Mouse (Mus musculus) kidney, postnatal 10 days (tissue): Measurements from ENCODE around the gene Bcl11b.

Experiments used
- DNase-seq: peaks from one replicate; pipeline ENCODE4 v3.0.0; 2021; ENCODE audit warnings: mixed read lengths

Gene Bcl11b

GRCm38 (mm10) chr12:107969841-107970371 is 33.5 kb downstream of the Bcl11b start:
- no peak for DNase-seq

- DNase-seq: no peak
These were observed 34.3 kb downstream of the Bcl11b start for GRCm38 (mm10) chr12:107969126-107969525.

- DNase-seq: no peak
These were observed 35.1 kb downstream of the Bcl11b start for GRCm38 (mm10) chr12:107968331-107968730.

- DNase-seq: no peak
These were observed 36.4 kb downstream of the Bcl11b start for GRCm38 (mm10) chr12:107967026-107967425.

- no peak for DNase-seq
These were observed 38.3 kb downstream of the Bcl11b start for GRCm38 (mm10) chr12:107965103-107965502.

- DNase-seq: no peak
These were observed 38.9 kb downstream of the Bcl11b start for GRCm38 (mm10) chr12:107964396-107965085.

- DNase-seq: no peak
These were observed 40.5 kb downstream of the Bcl11b start for GRCm38 (mm10) chr12:107962852-107963251.

DNA sequence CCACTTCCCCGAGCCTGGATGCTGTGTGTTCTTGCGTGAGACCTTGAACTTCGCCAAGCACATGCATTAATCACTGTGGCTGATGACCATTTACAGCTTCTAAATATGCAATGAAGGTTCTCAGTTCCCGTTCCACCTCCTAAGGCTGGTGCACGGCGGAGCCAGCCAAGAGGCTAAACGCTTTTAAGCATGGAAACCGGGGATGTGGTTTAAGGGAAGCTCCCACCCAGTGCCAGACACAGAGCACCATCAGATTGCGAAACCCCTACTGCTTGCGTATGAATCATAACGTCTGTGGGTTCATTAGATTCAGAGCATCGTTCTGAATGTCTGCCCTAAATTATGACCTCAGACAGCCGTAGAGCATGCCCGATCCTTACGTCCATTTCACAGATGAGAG is 41.6 kb downstream of the Bcl11b start:
- DNase-seq: no peak

DNA sequence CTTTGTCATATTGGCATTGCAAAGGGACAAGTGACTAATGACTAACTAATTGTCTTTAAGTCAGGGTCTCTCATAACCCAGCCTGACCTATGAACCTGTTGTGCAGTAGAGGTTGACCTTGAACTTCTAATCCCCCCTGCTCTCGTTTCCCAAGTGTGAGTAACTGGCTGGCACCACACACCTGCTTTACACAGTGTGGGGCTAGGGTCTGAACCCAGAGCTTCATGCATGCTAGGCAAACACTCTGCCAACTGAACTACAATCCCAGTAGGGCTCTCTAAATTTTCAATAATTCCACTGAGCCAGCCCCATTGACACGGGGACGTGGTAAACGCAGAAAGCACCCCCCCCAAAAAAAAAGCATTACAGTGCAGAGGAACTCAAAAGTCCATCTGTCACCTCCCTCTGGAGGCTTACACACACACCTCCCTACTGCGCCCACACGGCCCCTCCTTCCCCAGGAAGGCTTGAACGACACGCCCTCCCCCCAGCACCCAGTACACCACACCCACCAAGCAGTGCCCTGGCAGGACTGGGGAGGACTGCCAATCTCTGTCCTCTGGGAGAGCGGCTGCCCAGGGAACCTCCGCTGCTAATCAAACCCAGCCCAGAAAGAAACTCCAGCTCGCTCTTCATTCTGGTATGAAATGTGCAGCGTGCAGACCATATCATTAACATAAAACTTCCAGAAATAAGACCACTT is 42.5 kb downstream of the Bcl11b start:
- peak; percentile 72 for DNase-seq

DNA sequence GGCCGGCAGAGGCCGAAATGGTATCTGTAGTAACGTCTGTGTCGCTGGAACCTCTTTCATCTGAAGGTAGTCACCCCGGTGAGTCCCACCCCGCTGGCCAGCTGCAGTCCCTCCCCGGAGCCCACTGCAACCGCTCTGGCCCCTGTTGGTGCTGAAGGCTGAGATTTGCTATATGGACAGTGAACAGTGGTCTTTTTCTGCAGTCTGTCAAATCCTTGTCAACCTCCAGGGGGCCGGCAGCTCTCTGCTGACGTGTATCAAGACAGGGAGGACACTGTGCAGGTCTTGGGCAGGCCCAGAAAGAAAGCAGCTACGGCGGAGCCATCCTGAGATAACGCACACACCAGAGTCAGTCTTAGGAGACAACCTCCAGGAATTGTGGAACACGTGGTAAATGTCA is 43.0 kb downstream of the Bcl11b start:
- DNase-seq: no peak

- no peak for DNase-seq
These were observed 43.5 kb downstream of the Bcl11b start for GRCm38 (mm10) chr12:107959872-107960271.

- no peak for DNase-seq
These were observed 50.2 kb downstream of the Bcl11b start for GRCm38 (mm10) chr12:107953044-107953684.

GRCm38 (mm10) chr12:107952318-107952724 is 51.1 kb downstream of the Bcl11b start:
- peak; percentile 60 for DNase-seq

DNA sequence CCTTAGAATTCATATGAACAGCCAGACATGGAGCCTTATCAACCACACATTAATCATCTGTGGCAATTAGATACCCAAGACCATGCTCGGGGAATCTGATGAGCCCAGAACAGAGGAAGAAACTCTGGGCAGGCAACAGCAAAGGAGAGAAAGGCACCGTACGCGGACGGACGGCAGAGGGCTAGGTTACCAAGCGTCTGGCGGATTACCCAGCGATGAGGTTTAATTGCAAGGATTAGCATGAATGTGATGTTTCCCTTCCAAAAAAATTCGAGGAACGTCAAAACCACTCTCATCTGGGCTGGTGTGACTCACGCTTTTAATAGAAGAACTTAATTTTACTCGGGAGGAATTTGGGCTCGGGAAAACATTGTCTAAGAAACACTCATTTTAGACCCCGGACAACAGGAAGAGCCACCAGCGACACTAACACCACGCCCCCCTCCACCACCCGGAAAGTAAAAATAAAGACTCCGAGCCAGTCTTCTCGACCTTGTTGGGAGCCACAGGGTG is 52.7 kb downstream of the Bcl11b start:
- no peak for DNase-seq

GRCm38 (mm10) chr12:107949416-107949815 is 54.0 kb downstream of the Bcl11b start:
- DNase-seq: no peak

GRCm38 (mm10) chr12:107942100-107942499 is 61.3 kb downstream of the Bcl11b start:
- DNase-seq: no peak

DNA sequence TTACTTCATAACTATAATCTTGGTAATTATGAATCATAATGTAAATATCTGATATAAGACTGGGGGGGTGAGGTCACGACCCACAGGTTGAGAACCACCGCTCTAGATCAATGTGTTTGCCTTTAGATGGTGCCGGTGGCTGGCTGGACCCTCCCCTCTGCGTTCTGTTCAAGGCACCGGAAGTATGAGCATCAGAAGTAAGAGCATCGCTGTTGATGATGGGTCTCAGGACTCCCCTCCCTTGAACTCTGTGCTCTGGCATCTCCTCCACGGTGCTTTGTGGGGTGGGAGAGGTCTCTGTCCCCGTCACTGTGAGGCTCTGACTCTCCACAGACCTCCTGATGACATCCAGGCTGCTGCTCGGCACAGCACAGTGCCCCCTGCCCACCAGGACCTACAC is 62.6 kb downstream of the Bcl11b start:
- DNase-seq: no peak

DNA sequence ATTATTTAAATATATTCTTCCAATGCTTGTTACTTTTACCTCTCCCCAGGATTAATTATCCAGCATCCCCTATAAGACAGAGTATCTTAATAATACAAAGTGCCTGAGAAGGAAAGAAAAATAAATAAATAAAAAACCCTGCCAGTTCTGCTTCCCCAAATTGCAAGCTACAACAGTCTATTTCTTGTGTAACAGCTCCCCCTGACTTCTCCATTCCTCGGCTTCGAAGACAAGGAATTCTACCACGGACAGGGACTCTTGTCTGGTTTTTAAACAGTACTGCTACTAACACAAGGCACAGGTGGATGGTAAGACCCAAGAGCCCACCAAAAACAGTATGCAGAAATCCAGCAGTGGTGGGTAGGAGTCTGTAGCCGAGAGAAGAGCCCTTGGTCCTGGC is 64.2 kb downstream of the Bcl11b start:
- no peak for DNase-seq

- DNase-seq: no peak
These were observed 66.4 kb downstream of the Bcl11b start for GRCm38 (mm10) chr12:107936972-107937371.

GRCm38 (mm10) chr12:107936406-107936805 is 67.0 kb downstream of the Bcl11b start:
- no peak for DNase-seq

- peak; percentile 72 for DNase-seq
These were observed 68.5 kb downstream of the Bcl11b start for GRCm38 (mm10) chr12:107934831-107935437.

DNA sequence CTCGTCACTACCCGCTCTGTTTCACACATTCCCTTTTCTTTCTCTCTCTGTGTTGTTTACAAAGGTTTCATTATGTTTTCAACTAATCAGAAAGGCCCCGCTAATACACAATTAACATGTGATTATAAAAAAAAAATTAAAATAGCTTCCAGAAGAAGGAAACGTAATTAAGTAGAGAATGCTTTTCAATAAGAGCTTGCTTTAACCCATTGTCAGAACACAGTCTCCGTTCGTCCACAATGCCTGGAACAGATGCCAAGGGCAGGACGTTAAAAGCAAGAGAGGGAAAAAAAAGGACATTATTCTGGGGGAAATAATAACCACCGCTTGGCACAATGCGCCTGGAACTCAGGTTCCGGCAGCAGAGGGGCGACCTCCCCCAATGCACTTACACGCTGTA is 71.3 kb downstream of the Bcl11b start:
- DNase-seq: no peak

GRCm38 (mm10) chr12:107931476-107931875 is 71.9 kb downstream of the Bcl11b start:
- DNase-seq: no peak
